Mouse (Mus musculus): ENCODE measurements around the gene Ccdc117.

DNA sequence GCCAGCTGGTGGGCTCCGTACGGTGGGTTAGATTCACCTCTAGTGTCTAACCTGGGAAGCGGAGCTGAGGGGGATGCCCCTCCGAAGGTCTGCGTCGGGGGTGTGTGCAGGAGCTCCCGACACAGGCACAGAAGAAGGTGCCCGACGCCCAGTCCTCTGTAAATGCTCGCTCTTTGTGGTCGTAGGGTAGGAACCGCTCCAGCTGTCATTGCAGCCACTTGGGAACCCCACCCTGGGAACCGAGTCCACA is 20.8 kb downstream of the Ccdc117 start:
- TF ChIP-seq POLR2A (IDR thresholded peaks at IDR 0.05; ENCODE audit: insufficient read depth, low read depth, low read length), result no peak
- no peak for TF ChIP-seq EP300 (IDR thresholded peaks at IDR 0.05; ENCODE audit: insufficient read depth, low read depth, low read length)

Measured in heart, adult 2 months (tissue).